Mouse (Mus musculus) subcutaneous adipose tissue, adult 2 months (tissue): Measurements from ENCODE around the gene Tent4b. TPM values are rescaled to one million over a fixed set of nuclear protein-coding genes. Genes with fewer than 3 reads are reported as not detected.

Source experiments
- polyA plus RNA-seq: library from polyadenylated mRNA; depleted of rRNA; stranded (reverse); fragments of >200 nt; gene quantifications from 2 replicates; pipeline ENCODE4 v1.2.3, GENCODE M21; 2012; ENCODE audit warnings: low replicate concordance; rRNA removed

The Tent4b gene
- 12.9 and 19.2 TPM in 2 replicates for polyA plus RNA-seq

DNA sequence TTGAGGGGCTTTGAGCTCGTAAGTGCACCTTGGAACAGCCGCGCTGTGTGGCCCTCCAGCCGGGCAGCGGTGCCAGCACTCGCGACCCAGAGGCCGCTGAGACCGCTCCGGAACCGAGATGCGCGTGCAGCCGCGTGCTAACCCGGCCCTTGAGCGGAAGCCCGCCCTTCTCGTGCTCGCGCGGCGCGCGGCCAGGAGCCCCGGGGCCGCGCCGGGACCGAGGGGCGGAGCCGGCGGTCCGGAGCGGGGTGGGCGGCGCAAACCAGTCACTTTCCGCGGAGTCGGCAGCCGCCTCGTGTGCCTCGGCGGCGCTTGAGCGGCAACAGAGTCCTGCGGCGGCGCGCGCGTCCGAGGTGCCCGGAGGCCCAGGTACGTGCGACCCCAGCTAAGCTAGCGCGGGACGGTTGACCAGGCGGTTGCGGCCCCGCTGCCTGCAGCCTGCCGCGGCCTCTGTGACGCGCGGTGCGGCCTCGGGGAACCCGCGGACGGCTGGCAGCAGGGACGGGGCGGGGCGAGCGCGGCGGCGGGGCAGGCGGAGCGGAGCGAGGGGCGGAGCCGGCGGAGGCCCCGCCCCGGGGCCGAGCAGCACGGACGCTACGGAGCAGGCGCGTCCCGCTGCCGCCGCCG, at the start of gene Tent4b:
Gene Tent4b, plus strand, starts transcription at position 269 of the 627 bp plus-strand sequence.

DNA sequence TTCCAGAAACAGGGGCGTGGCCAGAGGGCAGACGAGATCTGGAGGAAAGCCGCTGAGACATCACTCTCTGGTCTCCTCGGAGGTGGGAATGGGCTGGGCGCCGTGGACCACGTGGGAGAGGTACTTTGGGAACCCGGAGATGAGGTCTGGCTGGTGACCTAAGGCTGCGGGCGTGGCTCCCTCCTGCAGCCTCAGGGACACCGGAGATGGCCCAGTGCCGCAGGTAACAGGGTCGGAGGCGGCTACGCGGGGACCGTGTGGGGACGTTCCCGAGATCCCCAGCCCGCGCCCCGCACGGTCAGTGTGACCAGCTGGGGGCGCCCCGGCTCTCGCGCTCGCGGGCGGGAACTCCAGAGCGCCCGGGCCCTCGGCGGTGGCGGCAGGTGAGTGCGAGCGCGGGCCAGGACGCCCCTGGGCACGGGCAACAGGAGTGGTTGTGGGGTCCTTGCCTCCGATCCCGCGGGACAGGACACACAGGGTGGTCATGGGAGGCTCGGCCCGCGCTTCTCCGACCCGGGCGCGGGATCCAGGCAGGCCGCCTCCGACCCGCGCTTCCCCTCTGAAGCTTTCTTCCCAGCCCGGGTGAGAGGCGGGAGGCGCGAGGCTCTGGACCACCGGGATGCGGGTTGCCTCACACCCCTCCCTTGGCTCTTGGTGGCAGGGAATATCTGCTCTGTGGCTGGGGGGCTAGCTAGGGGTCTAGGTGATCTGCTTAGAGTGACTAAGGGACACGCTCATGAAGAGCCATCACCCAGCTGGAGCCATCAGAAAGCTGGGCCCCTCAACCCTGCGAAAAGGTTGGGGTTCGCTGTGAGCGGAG, 73.4 kb downstream of the Tent4b start, which contains the start of gene Adcy7:
Gene Adcy7, plus strand, starts transcription at position 173 of the 820 bp plus-strand sequence.

Other genes with a start within 250 kb of the Tent4b start
- 33.2 and 66.4 TPM in 2 replicates for gene Zfp423, start 239.6 kb upstream of the Tent4b start, polyA plus RNA-seq
- 21.3 and 26.9 TPM in 2 replicates for gene Cnep1r1, start 80.4 kb upstream of the Tent4b start, polyA plus RNA-seq
- gene Heatr3, start 61.4 kb upstream of the Tent4b start, polyA plus RNA-seq = 20.6 and 28.1 TPM in 2 replicates
- gene Adcy7, start 73.2 kb downstream of the Tent4b start, polyA plus RNA-seq = 12.6 and 38.5 TPM in 2 replicates
- gene Brd7, start 163.0 kb downstream of the Tent4b start, polyA plus RNA-seq = 28.4 and 32.5 TPM in 2 replicates